Mouse (Mus musculus) retina, adult 2 months (tissue): ENCODE data around the gene H2al1b.

Experiments used
- DNase-seq: peaks from one replicate; pipeline ENCODE4 v3.0.0-alpha.2; 2012; ENCODE audit warnings: low read depth, low spot score

The H2al1b gene

GRCm38 (mm10) chrX:11346756-11347155 lies 44.5 kb downstream of the H2al1b start:
- no peak for DNase-seq
